Mouse (Mus musculus) lung, adult 18-20 months (tissue): ENCODE data around the gene Skp1a.
"Not testable (repeated sequence)": the region's sequence is repeated elsewhere in the genome, so short reads cannot be mapped to it uniquely, and the experiment has no call there.

Experiments used
- DNase-seq, 2 experiments: peaks; one replicate each; pipeline ENCODE4 v3.0.0; 2022; ENCODE audit warnings: mixed read lengths in 2 of 2

The Skp1a gene

GRCm38 (mm10) chr11:52231606-52232541 is at the start of gene Skp1a:
TSS of gene Skp1a (plus strand) at chr11:52231995.
- DNase-seq, result peak; percentile 90 to 91

- DNase-seq, result not testable (repeated sequence)
Observed at GRCm38 (mm10) chr11:52196496-52197023, 35.2 kb upstream of the Skp1a start.

GRCm38 (mm10) chr11:52213887-52214286 is 17.9 kb upstream of the Skp1a start, which contains the start of gene Olfr1371:
TSS of gene Olfr1371 (minus strand) at chr11:52213987.
- DNase-seq, result no peak

- peak; percentile 44 to 57 for DNase-seq
Observed at GRCm38 (mm10) chr11:52220282-52220681, 11.5 kb upstream of the Skp1a start.

- DNase-seq, result not testable (repeated sequence)
Observed at GRCm38 (mm10) chr11:52221921-52222320, 9.9 kb upstream of the Skp1a start.

- peak; percentile 17 to 37 for DNase-seq
Observed at GRCm38 (mm10) chr11:52222891-52223290, 8.9 kb upstream of the Skp1a start.

- peak; percentile 90 to 94 for DNase-seq
Observed at GRCm38 (mm10) chr11:52223968-52224682, 7.7 kb upstream of the Skp1a start.

GRCm38 (mm10) chr11:52225986-52226599 is 5.7 kb upstream of the Skp1a start:
- DNase-seq, result no peak

GRCm38 (mm10) chr11:52227053-52227452 is 4.7 kb upstream of the Skp1a start:
- DNase-seq, result no peak

- no peak for DNase-seq
Observed at GRCm38 (mm10) chr11:52227466-52228226, 4.1 kb upstream of the Skp1a start.

GRCm38 (mm10) chr11:52228722-52229448 is 2.9 kb upstream of the Skp1a start:
- no peak for DNase-seq

GRCm38 (mm10) chr11:52230694-52231093 is 1.1 kb upstream of the Skp1a start:
- DNase-seq, result no peak

- DNase-seq, result no peak
Observed at GRCm38 (mm10) chr11:52233043-52233653, 1.4 kb downstream of the Skp1a start.

GRCm38 (mm10) chr11:52233906-52234305 is 2.1 kb downstream of the Skp1a start:
- no peak for DNase-seq

GRCm38 (mm10) chr11:52234509-52234908 is 2.7 kb downstream of the Skp1a start:
- no peak for DNase-seq

GRCm38 (mm10) chr11:52240898-52241542 is 9.2 kb downstream of the Skp1a start:
- DNase-seq, result no peak

GRCm38 (mm10) chr11:52249452-52249851 is 17.7 kb downstream of the Skp1a start:
- no peak for DNase-seq

GRCm38 (mm10) chr11:52251770-52252169 is 20.0 kb downstream of the Skp1a start:
- no peak for DNase-seq

GRCm38 (mm10) chr11:52252692-52253091 is 20.9 kb downstream of the Skp1a start:
- DNase-seq, result no peak

- peak; percentile 75 to 78 for DNase-seq
Observed at GRCm38 (mm10) chr11:52253674-52254375, 22.0 kb downstream of the Skp1a start.
